Mouse (Mus musculus) brain, embryonic 14.5 days (tissue): Measurements from ENCODE around the gene Zbtb16. TPM values are rescaled to one million over a fixed set of nuclear protein-coding genes. Genes with fewer than 3 reads are reported as not detected.
A peak's percentile ranks its signal among the peaks of the same experiment; 100 is the strongest.

Experiments
- DNase-seq: peaks from one replicate; pipeline ENCODE4 v3.0.0-alpha.2; 2011; ENCODE audit warnings: low read depth
- CTCF ChIP-seq: fragments of 200-500 bp; IDR thresholded peaks from 2 replicates; pipeline ENCODE4 v1.5.1; 2012; ENCODE audit warnings: inconsistent platforms, mild to moderate bottlenecking, moderate library complexity, borderline replicate concordance; ENCODE audit not compliant: insufficient read depth, insufficient read length; ENCODE audit errors: extremely low read depth
- POLR2A ChIP-seq: fragments of 200-500 bp; IDR thresholded peaks from 2 replicates; pipeline ENCODE4 v1.6.1; 2012; ENCODE audit warnings: mild to moderate bottlenecking, inconsistent platforms, borderline replicate concordance; ENCODE audit not compliant: poor library complexity, insufficient read depth, insufficient read length, severe bottlenecking; ENCODE audit errors: extremely low read depth
- polyA plus RNA-seq: library from polyadenylated mRNA; depleted of rRNA; stranded (reverse); fragments of >200 nt; gene quantifications from 2 replicates; pipeline ENCODE4 v1.2.3, GENCODE M21; 2012

Gene Zbtb16
- polyA plus RNA-seq, 1 experiment = 4.1 TPM

- no peak for DNase-seq
- TF ChIP-seq CTCF = no peak
- TF ChIP-seq POLR2A = no peak
Measured at GRCm38 (mm10) chr9:48645648-48646126, 190.3 kb downstream of the Zbtb16 start.

GRCm38 (mm10) chr9:48644926-48645647 lies 190.9 kb downstream of the Zbtb16 start:
- TF ChIP-seq CTCF = peak; percentile 73
- no peak for TF ChIP-seq POLR2A
- DNase-seq = peak; percentile 73

GRCm38 (mm10) chr9:48644376-48644775 lies 191.6 kb downstream of the Zbtb16 start:
- no peak for TF ChIP-seq CTCF
- no peak for TF ChIP-seq POLR2A
- DNase-seq = no peak

GRCm38 (mm10) chr9:48641636-48642035 lies 194.4 kb downstream of the Zbtb16 start:
- TF ChIP-seq POLR2A (no peak), CTCF (no peak)
- DNase-seq = no peak

- TF ChIP-seq CTCF = no peak
- TF ChIP-seq POLR2A = no peak
- no peak for DNase-seq
Measured at GRCm38 (mm10) chr9:48640881-48641280, 195.1 kb downstream of the Zbtb16 start.

- TF ChIP-seq POLR2A (no peak), CTCF (no peak)
- peak; percentile 88 for DNase-seq
Measured at GRCm38 (mm10) chr9:48638176-48638803, 197.7 kb downstream of the Zbtb16 start.

GRCm38 (mm10) chr9:48637161-48637560 lies 198.9 kb downstream of the Zbtb16 start:
- TF ChIP-seq POLR2A = no peak
- no peak for TF ChIP-seq CTCF

GRCm38 (mm10) chr9:48635576-48636350 lies 200.3 kb downstream of the Zbtb16 start:
- DNase-seq = no peak
- no peak for TF ChIP-seq CTCF
- no peak for TF ChIP-seq POLR2A

More at GRCm38 (mm10) chr9:48637161-48637560, 198.9 kb downstream of the Zbtb16 start:
- no peak for DNase-seq

- no peak for DNase-seq
- no peak for TF ChIP-seq CTCF
Measured at GRCm38 (mm10) chr9:48633147-48633546, 202.9 kb downstream of the Zbtb16 start.

- no peak for TF ChIP-seq POLR2A
- peak; percentile 31 for DNase-seq
Measured at GRCm38 (mm10) chr9:48619268-48619667, 216.8 kb downstream of the Zbtb16 start.

- TF ChIP-seq POLR2A (no peak), CTCF (peak; percentile 82)
- DNase-seq = peak; percentile 92
Measured at GRCm38 (mm10) chr9:48618589-48618988, 217.4 kb downstream of the Zbtb16 start.
